Mouse (Mus musculus): Measurements from ENCODE around the gene Myh10. TPM values are rescaled to one million over a fixed set of nuclear protein-coding genes. Genes with fewer than 3 reads are reported as not detected.

Myh10 gene
- polyA plus RNA-seq, 1 experiment: 180 TPM

GRCm38 (mm10) chr11:68850862-68851261 lies 159.5 kb downstream of the Myh10 start:
- peak overlapping the region; percentile 2 for H3K4me3 ChIP-seq (replicated peaks; ENCODE audit: insufficient read depth, low read depth, low read length)
- no peak for DNase-seq

GRCm38 (mm10) chr11:68851644-68852485 lies 160.5 kb downstream of the Myh10 start:
- Histone ChIP-seq H3K27ac (ENCODE audit: insufficient read depth, low read length) (peak overlapping the region; percentile 63), H3K4me3 (replicated peaks; ENCODE audit: insufficient read depth, low read depth, low read length) (peak overlapping the region; percentile 62), H3K4me1 (ENCODE audit: control insufficient read depth, insufficient read depth, low read length) (peaks cover 7% of the 10 kb centered on the region; the same call in 1 of the 2 replicates), H3K27me3 (ENCODE audit: control insufficient read depth, insufficient read depth, low read length) (no peaks in the 10 kb centered on the region)
- 2% methylated on average over 13 of the region's 13 CpGs for whole genome bisulfite sequencing
- TF ChIP-seq CTCF (IDR thresholded peaks at IDR 0.05; ENCODE audit: borderline replicate concordance, insufficient read depth, low read depth, low read length): no peak
- no peak for TF ChIP-seq POLR2A (IDR thresholded peaks at IDR 0.05; ENCODE audit: borderline replicate concordance, insufficient read depth, low read length)
- no peak for DNase-seq

More at GRCm38 (mm10) chr11:68850862-68851261, 159.5 kb downstream of the Myh10 start:
- Histone ChIP-seq H3K27ac (ENCODE audit: insufficient read depth, low read length) (no peak overlapping the region), H3K27me3 (ENCODE audit: control insufficient read depth, insufficient read depth, low read length) (no peaks in the 10 kb centered on the region), H3K4me1 (ENCODE audit: control insufficient read depth, insufficient read depth, low read length) (peaks cover 8% of the 10 kb centered on the region; the same call in 1 of the 2 replicates)
- 68% methylated on average over 7 of the region's 7 CpGs for WGBS
- no peak for TF ChIP-seq CTCF (IDR thresholded peaks at IDR 0.05; ENCODE audit: borderline replicate concordance, insufficient read depth, low read depth, low read length)
- no peak for TF ChIP-seq POLR2A (IDR thresholded peaks at IDR 0.05; ENCODE audit: borderline replicate concordance, insufficient read depth, low read length)

- DNase-seq: peak in 1 of 2 experiments; percentile 74
- under 1% methylated on average over 36 of the region's 36 CpGs for WGBS
- Histone ChIP-seq H3K27me3 (ENCODE audit: control insufficient read depth, insufficient read depth, low read length) (no peaks in the 10 kb centered on the region), H3K4me1 (ENCODE audit: control insufficient read depth, insufficient read depth, low read length) (peaks cover 7% of the 10 kb centered on the region; the same call in 1 of the 2 replicates), H3K27ac (ENCODE audit: insufficient read depth, low read length) (peak overlapping the region; percentile 63), H3K4me3 (replicated peaks; ENCODE audit: insufficient read depth, low read depth, low read length) (peak overlapping the region; percentile 62)
- TF ChIP-seq CTCF (IDR thresholded peaks at IDR 0.05; ENCODE audit: borderline replicate concordance, insufficient read depth, low read depth, low read length) (no peak), POLR2A (IDR thresholded peaks at IDR 0.05; ENCODE audit: borderline replicate concordance, insufficient read depth, low read length) (no peak)
Observed at GRCm38 (mm10) chr11:68852486-68852901, 161.1 kb downstream of the Myh10 start.

DNA sequence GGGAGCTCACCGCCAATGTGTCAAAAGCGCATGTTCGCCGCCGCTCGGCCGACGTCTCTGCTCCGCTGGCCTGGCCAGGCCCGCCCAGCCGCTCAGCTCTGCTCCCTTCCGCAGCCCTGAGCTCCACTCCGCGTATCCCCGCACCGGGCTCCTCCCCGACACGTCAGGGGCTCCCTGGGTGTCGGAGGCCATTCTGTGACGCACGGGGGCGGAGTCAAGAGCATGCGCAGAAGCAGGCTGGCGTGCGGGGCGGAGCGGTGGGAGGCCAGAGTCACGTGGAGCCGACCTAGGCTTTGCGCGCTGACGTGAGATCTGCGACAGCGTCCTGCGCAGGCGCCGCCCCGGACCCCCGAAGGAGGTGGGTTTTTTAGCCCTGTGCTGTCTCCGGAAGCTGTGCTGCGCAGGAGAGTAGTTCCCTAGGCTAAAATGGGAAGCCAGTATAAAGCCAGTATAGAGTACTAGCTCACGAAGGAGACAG lies 161.6 kb downstream of the Myh10 start:
- Histone ChIP-seq H3K4me1 (ENCODE audit: control insufficient read depth, insufficient read depth, low read length) (peaks cover 7% of the 10 kb centered on the region; the same call in 1 of the 2 replicates), H3K4me3 (replicated peaks; ENCODE audit: insufficient read depth, low read depth, low read length) (peak overlapping the region; percentile 62), H3K27me3 (ENCODE audit: control insufficient read depth, insufficient read depth, low read length) (no peaks in the 10 kb centered on the region), H3K27ac (ENCODE audit: insufficient read depth, low read length) (peak overlapping the region; percentile 63)
- WGBS: under 1% methylated on average over 42 of the region's 42 CpGs
- DNase-seq: peak; percentile 100
- TF ChIP-seq POLR2A (IDR thresholded peaks at IDR 0.05; ENCODE audit: borderline replicate concordance, insufficient read depth, low read length) (peak; percentile 97), CTCF (IDR thresholded peaks at IDR 0.05; ENCODE audit: borderline replicate concordance, insufficient read depth, low read depth, low read length) (no peak)

GRCm38 (mm10) chr11:68853611-68854401 lies 162.4 kb downstream of the Myh10 start:
- peak; percentile 29 to 33 for DNase-seq
- no peak for TF ChIP-seq POLR2A (IDR thresholded peaks at IDR 0.05; ENCODE audit: borderline replicate concordance, insufficient read depth, low read length)
- TF ChIP-seq CTCF (IDR thresholded peaks at IDR 0.05; ENCODE audit: borderline replicate concordance, insufficient read depth, low read depth, low read length): no peak
- H3K27ac ChIP-seq (ENCODE audit: insufficient read depth, low read length): peak overlapping the region; percentile 13; the same call in 1 of the 2 replicates
- H3K4me1 ChIP-seq (ENCODE audit: control insufficient read depth, insufficient read depth, low read length): peaks cover 7% of the 10 kb centered on the region; the same call in 1 of the 2 replicates
- peak overlapping the region; percentile 56 for H3K4me3 ChIP-seq (replicated peaks; ENCODE audit: insufficient read depth, low read depth, low read length)
- no peaks in the 10 kb centered on the region for H3K27me3 ChIP-seq (ENCODE audit: control insufficient read depth, insufficient read depth, low read length)
- WGBS: 39% methylated on average over 14 of the region's 14 CpGs

DNA sequence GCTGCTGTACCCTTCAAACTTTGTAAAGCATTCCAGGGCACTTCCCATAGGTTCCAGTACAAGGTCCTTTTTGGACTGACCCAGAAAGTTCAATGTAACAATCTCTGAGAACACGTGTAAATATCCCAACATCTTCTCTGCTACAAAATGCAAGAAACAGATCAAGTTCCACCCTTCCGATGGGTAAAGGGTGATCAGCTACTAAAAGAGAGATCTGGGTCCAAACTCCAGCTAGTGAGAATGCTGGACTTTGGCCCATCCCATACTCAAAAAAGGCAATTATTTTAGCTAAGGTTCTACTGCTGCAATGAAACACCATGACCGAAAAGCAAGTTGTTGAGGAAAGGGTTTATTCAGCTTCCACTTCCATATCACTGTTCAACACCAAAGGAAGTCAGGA lies 163.3 kb downstream of the Myh10 start:
- 92% methylated on average over 3 of the region's 3 CpGs for WGBS
- H3K27me3 ChIP-seq (ENCODE audit: control insufficient read depth, insufficient read depth, low read length): no peaks in the 10 kb centered on the region
- H3K27ac ChIP-seq (ENCODE audit: insufficient read depth, low read length): no peak overlapping the region
- peaks cover 7% of the 10 kb centered on the region; the same call in 1 of the 2 replicates for H3K4me1 ChIP-seq (ENCODE audit: control insufficient read depth, insufficient read depth, low read length)
- no peak for TF ChIP-seq POLR2A (IDR thresholded peaks at IDR 0.05; ENCODE audit: borderline replicate concordance, insufficient read depth, low read length)
- no peak for TF ChIP-seq CTCF (IDR thresholded peaks at IDR 0.05; ENCODE audit: borderline replicate concordance, insufficient read depth, low read depth, low read length)
- H3K4me3 ChIP-seq (replicated peaks; ENCODE audit: insufficient read depth, low read depth, low read length): no peak overlapping the region
- no peak for DNase-seq

GRCm38 (mm10) chr11:68857329-68857728 lies 166.0 kb downstream of the Myh10 start:
- TF ChIP-seq CTCF (IDR thresholded peaks at IDR 0.05; ENCODE audit: borderline replicate concordance, insufficient read depth, low read depth, low read length): no peak
- TF ChIP-seq POLR2A (IDR thresholded peaks at IDR 0.05; ENCODE audit: borderline replicate concordance, insufficient read depth, low read length): no peak
- no peak overlapping the region for H3K27ac ChIP-seq (ENCODE audit: insufficient read depth, low read length)
- DNase-seq: no peak
- H3K4me1 ChIP-seq (ENCODE audit: control insufficient read depth, insufficient read depth, low read length): no peaks in the 10 kb centered on the region; the same call in 1 of the 2 replicates
- no peak overlapping the region for H3K4me3 ChIP-seq (replicated peaks; ENCODE audit: insufficient read depth, low read depth, low read length)
- 94% methylated on average over 3 of the region's 3 CpGs for WGBS
- no peaks in the 10 kb centered on the region for H3K27me3 ChIP-seq (ENCODE audit: control insufficient read depth, insufficient read depth, low read length)

Measured in cerebellum, adult 2 months (tissue).